Mouse (Mus musculus) macrophage (primary cell): ENCODE measurements around the gene Zmynd10. TPM values are rescaled to one million over a fixed set of nuclear protein-coding genes. Genes with fewer than 3 reads are reported as not detected.

Source experiments
- polyA plus RNA-seq: library from polyadenylated mRNA; stranded (reverse); fragments of 250-400 nt; gene quantifications from 3 replicates; pipeline ENCODE4 v1.2.4, GENCODE M21; 2018; ENCODE audit warnings: inconsistent platforms

Zmynd10 gene
- polyA plus RNA-seq, 1 experiment from 2014 or later: not detected

Other genes with a start within 250 kb of the Zmynd10 start
- gene Hemk1, start 208.9 kb upstream of the Zmynd10 start, polyA plus RNA-seq: 2.6 to 5.5 TPM (median 5.2 TPM) in 3 replicates
- gene 6430571L13Rik, start 206.7 kb upstream of the Zmynd10 start, polyA plus RNA-seq: not detected in 3 replicates
- not detected in 3 replicates for gene Cacna2d2, start 147.7 kb upstream of the Zmynd10 start, polyA plus RNA-seq
- gene Tmem115, start 13.4 kb upstream of the Zmynd10 start, polyA plus RNA-seq: 17.7 to 33.3 TPM (median 29.4 TPM) in 3 replicates
- 7.6 to 19.6 TPM (median 16.7 TPM) in 3 replicates for gene Cyb561d2, start 5.1 kb upstream of the Zmynd10 start, polyA plus RNA-seq
- gene Nprl2, start 5.1 kb upstream of the Zmynd10 start, polyA plus RNA-seq: 9.4 to 15.1 TPM (median 10.0 TPM) in 3 replicates
- 23.0 to 34.3 TPM (median 33.0 TPM) in 3 replicates for gene Rassf1, start 4.3 kb downstream of the Zmynd10 start, polyA plus RNA-seq
- 30.9 to 32.2 TPM (median 30.9 TPM) in 3 replicates for gene Tusc2, start 16.0 kb downstream of the Zmynd10 start, polyA plus RNA-seq
- gene Hyal2, start 20.6 kb downstream of the Zmynd10 start, polyA plus RNA-seq: 17.0 to 33.6 TPM (median 19.7 TPM) in 3 replicates
- 20.3 to 38.2 TPM (median 30.4 TPM) in 3 replicates for gene Hyal1, start 29.6 kb downstream of the Zmynd10 start, polyA plus RNA-seq
- 25.1 to 39.9 TPM (median 29.7 TPM) in 3 replicates for gene Naa80, start 31.6 kb downstream of the Zmynd10 start, polyA plus RNA-seq
- gene Hyal3, start 33.5 kb downstream of the Zmynd10 start, polyA plus RNA-seq: 0.38 to 0.51 TPM (median 0.43 TPM) in 3 replicates
- 4.4 to 25.0 TPM (median 10.0 TPM) in 3 replicates for gene Ifrd2, start 40.3 kb downstream of the Zmynd10 start, polyA plus RNA-seq
- gene Sema3b, start 61.9 kb downstream of the Zmynd10 start, polyA plus RNA-seq: not detected in 3 replicates
- 624 to 802 TPM (median 682 TPM) in 3 replicates for gene Gnai2, start 88.1 kb downstream of the Zmynd10 start, polyA plus RNA-seq
- not detected in 3 replicates for gene Slc38a3, start 122.2 kb downstream of the Zmynd10 start, polyA plus RNA-seq
- gene Gnat1, start 132.4 kb downstream of the Zmynd10 start, polyA plus RNA-seq: not detected in 3 replicates
- 0.08 to 0.93 TPM in 2 of 3 replicates, not detected in the other for gene Sema3f, start 163.2 kb downstream of the Zmynd10 start, polyA plus RNA-seq
- gene Rbm5, start 223.7 kb downstream of the Zmynd10 start, polyA plus RNA-seq: 48.8 to 74.7 TPM (median 61.8 TPM) in 3 replicates